Mouse (Mus musculus) ES-E14 (cell line): ENCODE data around the gene Plxnb3. TPM values are rescaled to one million over a fixed set of nuclear protein-coding genes. Genes with fewer than 3 reads are reported as not detected.

Source experiments
- DNase-seq: peaks from one replicate; pipeline ENCODE4 v3.0.0-alpha.2; 2013; ENCODE audit warnings: low read depth, low spot score
- H3K27ac ChIP-seq: 2 replicates; pipeline ENCODE4 v1.5.1; 2012; ENCODE audit warnings: low read depth, mild to moderate bottlenecking, low read length, moderate library complexity, mixed read lengths; ENCODE audit not compliant: poor library complexity, insufficient read depth, severe bottlenecking
- H3K36me3 ChIP-seq: 2 replicates; pipeline ENCODE4 v1.6.1; 2012; ENCODE audit warnings: mild to moderate bottlenecking, low read length, moderate library complexity, mixed read lengths; ENCODE audit not compliant: control insufficient read depth, poor library complexity, insufficient read depth, severe bottlenecking
- H3K4me1 ChIP-seq, 2 experiments: fragments of 150-350 bp in 1 of 2; sonication (generic) in 1 of 2; 2 replicates each; pipeline ENCODE4 v1.6.1; 2012; ENCODE audit warnings: low read length in 2 of 2, mild to moderate bottlenecking in 1 of 2, mixed read lengths in 1 of 2; ENCODE audit not compliant: control insufficient read depth in 2 of 2, insufficient read depth in 2 of 2, poor library complexity in 1 of 2
- H3K4me3 ChIP-seq, 2 experiments: fragments of 150-350 bp in 1 of 2; sonication (generic) in 1 of 2; 2 replicates each; pipeline ENCODE4 v1.5.1; 2012; ENCODE audit warnings: low read length in 2 of 2, low read depth in 1 of 2, mild to moderate bottlenecking in 1 of 2, mixed read lengths in 1 of 2; ENCODE audit not compliant: insufficient read depth in 1 of 2, poor library complexity in 1 of 2, severe bottlenecking in 1 of 2
- H3K9ac ChIP-seq: 2 replicates; pipeline ENCODE4 v1.6.1; 2012; ENCODE audit warnings: low read depth, mild to moderate bottlenecking, low read length, mixed read lengths; ENCODE audit not compliant: poor library complexity, insufficient read depth, severe bottlenecking
- H3K9me3 ChIP-seq: fragments of 150-350 bp; sonication (generic); 2 replicates; pipeline ENCODE4 v1.6.1; 2012; ENCODE audit warnings: low read depth, mild to moderate bottlenecking, low read length; ENCODE audit not compliant: control insufficient read depth, insufficient read depth
- CHD2 ChIP-seq: IDR thresholded peaks from 2 replicates; pipeline ENCODE4 v1.6.1; 2014; ENCODE audit warnings: mild to moderate bottlenecking, low read depth, low read length, inconsistent platforms
- HCFC1 ChIP-seq: IDR thresholded peaks from 2 replicates; pipeline ENCODE4 v1.6.1; 2012; ENCODE audit warnings: low read length, inconsistent platforms, borderline replicate concordance; ENCODE audit not compliant: insufficient read depth
- MAFK ChIP-seq: IDR thresholded peaks from 2 replicates; pipeline ENCODE4 v1.6.1; 2014; ENCODE audit warnings: mild to moderate bottlenecking, low read depth, low read length, inconsistent platforms; ENCODE audit not compliant: insufficient read depth
- ZC3H11A ChIP-seq: IDR thresholded peaks from 2 replicates; pipeline ENCODE4 v1.6.1; 2012; ENCODE audit warnings: low read depth, mild to moderate bottlenecking, inconsistent platforms, low read length, borderline replicate concordance
- ZNF384 ChIP-seq: IDR thresholded peaks from 2 replicates; pipeline ENCODE4 v1.6.1; 2012; ENCODE audit warnings: low read depth, low read length, inconsistent platforms
- in situ Hi-C, 2 experiments: fragments of 600-800 bp; cut with MboI; formaldehyde crosslinking; loops; one replicate each; pipeline ENCODE4 v1.15.1; 2025; ENCODE audit warnings: low sequenced_read_pairs in 2 of 2, inconsistent platforms in 1 of 2; ENCODE audit not compliant: unreplicated experiment in 2 of 2
- total RNA-seq: library from RNA; depleted of rRNA; stranded (reverse); fragments of 300-350 nt; gene quantifications from 2 replicates; pipeline ENCODE4 v1.2.3, GENCODE M21; 2012; rRNA removed

Plxnb3 gene
- total RNA-seq: 0.27 and 0.32 TPM in 2 replicates

GRCm38 (mm10) chrX:73756334-73757140, at the start of gene Plxnb3:
Gene Plxnb3 (plus strand): TSS chrX:73757090.
- Histone ChIP-seq H3K27ac (no peak within 1 kb of the TSS), H3K9me3 (no peaks in the 10 kb centered on the region), H3K4me1 (no peaks in the 10 kb centered on the region), H3K36me3 (no peaks in the 10 kb centered on the region), H3K4me3 (no peak within 1 kb of the TSS), H3K9ac (no peak within 1 kb of the TSS)
- in situ Hi-C loops: no loop called here
- TF ChIP-seq HCFC1 (no peak), MAFK (no peak), ZC3H11A (no peak), ZNF384 (no peak), CHD2 (no peak)
- DNase-seq: no peak

GRCm38 (mm10) chrX:73715476-73716108, 41.3 kb upstream of the Plxnb3 start:
- H3K4me1 ChIP-seq: peaks cover 2 to 14% of the 10 kb centered on the region in 2 experiments; a peak in 2 of 4 replicates
- peaks cover 4% of the 10 kb centered on the region for H3K36me3 ChIP-seq
- H3K9me3 ChIP-seq: no peaks in the 10 kb centered on the region
- peak overlapping the region; percentile 68 to 73 for H3K4me3 ChIP-seq
- in situ Hi-C loops: no loop called here
- TF ChIP-seq MAFK: no peak
- TF ChIP-seq ZC3H11A: no peak
- no peak for TF ChIP-seq ZNF384
- TF ChIP-seq CHD2: no peak
- no peak for TF ChIP-seq HCFC1
- peak overlapping the region; percentile 89 for H3K9ac ChIP-seq
- peak overlapping the region; percentile 22; the same call in 1 of the 2 replicates for H3K27ac ChIP-seq
- DNase-seq: peak; percentile 16

- H3K4me1 ChIP-seq: peaks cover 2 to 14% of the 10 kb centered on the region in 2 experiments; a peak in 2 of 4 replicates
- peak within 1 kb of the TSS; percentile 51 for H3K27ac ChIP-seq
- peak within 1 kb of the TSS; percentile 69 to 73 for H3K4me3 ChIP-seq
- TF ChIP-seq ZC3H11A (no peak), CHD2 (no peak), ZNF384 (no peak), MAFK (no peak), HCFC1 (no peak)
- H3K9me3 ChIP-seq: no peaks in the 10 kb centered on the region
- in situ Hi-C loops: no loop called here
- peak within 1 kb of the TSS; percentile 89 for H3K9ac ChIP-seq
- peaks cover 4% of the 10 kb centered on the region for H3K36me3 ChIP-seq
- peak; percentile 97 for DNase-seq
Observed at GRCm38 (mm10) chrX:73716109-73716661, 40.7 kb upstream of the Plxnb3 start, which contains the start of the genes Bcap31 and Abcd1. Gene Bcap31 (minus strand): TSS chrX:73716175. Gene Abcd1 (plus strand): TSS chrX:73716597.

- Histone ChIP-seq H3K27ac (peak overlapping the region; percentile 51), H3K4me3 (peak overlapping the region; percentile 58 to 69), H3K9me3 (no peaks in the 10 kb centered on the region), H3K36me3 (peaks cover 3% of the 10 kb centered on the region), H3K4me1 (peaks cover 2 to 14% of the 10 kb centered on the region in 2 experiments; a peak in 2 of 4 replicates), H3K9ac (peak overlapping the region; percentile 62)
- DNase-seq: no peak
- TF ChIP-seq HCFC1 (no peak), ZC3H11A (no peak), CHD2 (no peak), ZNF384 (no peak), MAFK (no peak)
- in situ Hi-C loops: no loop called here
Observed at GRCm38 (mm10) chrX:73716709-73717545, 40.0 kb upstream of the Plxnb3 start.
